In genomic region chr10:89946636-89947349, GRCm38 (mm10) we compare ENCODE assay signal across 20 mouse cellular contexts.
"Had no signal": no experiment of that assay in that cellular context is flagged by ENCODE, and none has a peak within 500 bp of the region (broad histone marks: within the 10 kb centered on the region; RNA-seq: fewer than 3 reads in every experiment).

No protein-coding gene starts in this region.

- H3K4me3 ChIP-seq: kidney, embryonic 15.5 days; limb, embryonic 12.5 days; limb, embryonic 15.5 days; liver, embryonic 13.5 days; midbrain, embryonic 12.5 days; midbrain, embryonic 15.5 days; neural tube, embryonic 12.5 days; neural tube, embryonic 15.5 days had no signal

- H3K9ac ChIP-seq: kidney, embryonic 15.5 days; limb, embryonic 12.5 days; limb, embryonic 15.5 days; liver, embryonic 13.5 days; midbrain, embryonic 12.5 days; midbrain, embryonic 15.5 days; neural tube, embryonic 12.5 days; neural tube, embryonic 15.5 days had no signal

- H3K4me1 ChIP-seq: kidney, embryonic 15.5 days; limb, embryonic 12.5 days; limb, embryonic 15.5 days; liver, embryonic 13.5 days; midbrain, embryonic 12.5 days; midbrain, embryonic 15.5 days; neural tube, embryonic 12.5 days; neural tube, embryonic 15.5 days had no signal

- DNase-seq: kidney, postnatal 10 days; kidney, postnatal 4 days; left cerebral cortex, postnatal 4 days; liver, embryonic 13.5 days; lung, adult 2 months; lung, postnatal 14 days; lung, postnatal 4 days; right cerebral cortex, adult 18-20 months; right cerebral cortex, postnatal 14 days; right cerebral cortex, postnatal 4 days; thymus, adult 2 months; thymus, postnatal 25 days had no signal

- H3K4me2 ChIP-seq: kidney, embryonic 15.5 days; limb, embryonic 12.5 days; limb, embryonic 15.5 days; liver, embryonic 13.5 days; midbrain, embryonic 12.5 days; midbrain, embryonic 15.5 days; neural tube, embryonic 12.5 days; neural tube, embryonic 15.5 days had no signal

- H3K27ac ChIP-seq: kidney, embryonic 15.5 days; limb, embryonic 12.5 days; limb, embryonic 15.5 days; liver, embryonic 13.5 days; midbrain, embryonic 12.5 days; midbrain, embryonic 15.5 days; neural tube, embryonic 12.5 days; neural tube, embryonic 15.5 days; stomach, postnatal 0 days had no signal

- ATAC-seq: midbrain, embryonic 15.5 days had no signal

- H3K27me3 ChIP-seq: kidney, embryonic 15.5 days; limb, embryonic 12.5 days; limb, embryonic 15.5 days; liver, embryonic 13.5 days; midbrain, embryonic 12.5 days; midbrain, embryonic 15.5 days; neural tube, embryonic 12.5 days; neural tube, embryonic 15.5 days had no signal

- H3K36me3 ChIP-seq: kidney, embryonic 15.5 days; limb, embryonic 12.5 days; limb, embryonic 15.5 days; liver, embryonic 13.5 days; midbrain, embryonic 12.5 days; midbrain, embryonic 15.5 days; neural tube, embryonic 12.5 days; neural tube, embryonic 15.5 days had no signal

- H3K9me3 ChIP-seq: kidney, embryonic 15.5 days; limb, embryonic 12.5 days; limb, embryonic 15.5 days; midbrain, embryonic 12.5 days; midbrain, embryonic 15.5 days; neural tube, embryonic 12.5 days; neural tube, embryonic 15.5 days had no signal
